9 mouse cellular contexts compared by ENCODE assay signal in genomic region chr5:37769031-37769430, GRCm38 (mm10). TPM values are rescaled to one million over a fixed set of nuclear protein-coding genes. Genes with fewer than 3 reads are reported as not detected.
DNase-seq lines count a peak whose midpoint lies in the region; ATAC-seq lines count a peak whose summit lies in the region.
"Had no signal": no experiment of that assay in that cellular context is flagged by ENCODE, and none has a peak within 500 bp of the region (broad histone marks: within the 10 kb centered on the region; RNA-seq: fewer than 3 reads in every experiment).

No protein-coding gene starts in this region.

- intact Hi-C loops in gastrocnemius, postnatal 14 days (cut with DNase I; ENCODE audit: low total_unique reads), result no loop called here

- no peak overlapping the region for H3K4me3 ChIP-seq in embryonic facial prominence, embryonic 12.5 days
- no peak overlapping the region for H3K4me3 ChIP-seq in limb, embryonic 13.5 days

- no peak overlapping the region for H3K9ac ChIP-seq in embryonic facial prominence, embryonic 12.5 days
- H3K9ac ChIP-seq in limb, embryonic 13.5 days, result no peak overlapping the region

- peaks cover 4% of the 10 kb centered on the region; the same call in 1 of the 2 replicates for H3K27me3 ChIP-seq in embryonic facial prominence, embryonic 12.5 days
- peaks cover 2% of the 10 kb centered on the region; the same call in 1 of the 2 replicates for H3K27me3 ChIP-seq in limb, embryonic 13.5 days

- peak overlapping the region; percentile 18; the same call in 1 of the 2 replicates for H3K27ac ChIP-seq in embryonic facial prominence, embryonic 12.5 days
- H3K27ac ChIP-seq in limb, embryonic 13.5 days, result peak overlapping the region; percentile 58; the same call in 1 of the 2 replicates

- 9% methylated on average over 5 of the region's 5 CpGs for WGBS in embryonic facial prominence, embryonic 12.5 days
- 15% methylated on average over 5 of the region's 5 CpGs for WGBS in limb, embryonic 13.5 days

- H3K36me3 ChIP-seq in embryonic facial prominence, embryonic 12.5 days, result no peaks in the 10 kb centered on the region
- H3K36me3 ChIP-seq in limb, embryonic 13.5 days, result no peaks in the 10 kb centered on the region

- H3K4me1 ChIP-seq in embryonic facial prominence, embryonic 12.5 days, result peaks cover 26% of the 10 kb centered on the region; the same call in 1 of the 2 replicates
- H3K4me1 ChIP-seq in limb, embryonic 13.5 days, result peaks cover 25% of the 10 kb centered on the region

- H3K4me2 ChIP-seq in embryonic facial prominence, embryonic 12.5 days (replicated peaks), result no peak overlapping the region
- H3K4me2 ChIP-seq in limb, embryonic 13.5 days (replicated peaks), result no peak overlapping the region

- no peaks in the 10 kb centered on the region; the same call in 1 of the 2 replicates for H3K9me3 ChIP-seq in embryonic facial prominence, embryonic 12.5 days
- H3K9me3 ChIP-seq in limb, embryonic 13.5 days, result no peaks in the 10 kb centered on the region

- DNase-seq in adrenal gland, postnatal 14 days, result peak; percentile 10
- no peak for DNase-seq in adrenal gland, adult 18-20 months (ENCODE audit: low spot score in 2 of 2)
- peak; percentile 49 to 53 for DNase-seq in kidney, postnatal 25 days
- no peak for DNase-seq in gastrocnemius, postnatal 14 days
- no peak for DNase-seq in thymus, postnatal 25 days
- DNase-seq in lung, postnatal 14 days, result no peak

- no peak for ATAC-seq in embryonic facial prominence, embryonic 12.5 days (ENCODE audit: insufficient number of reproducible peaks, insufficient read depth, low FRiP score, low TSS enrichment)
- ATAC-seq in limb, embryonic 13.5 days (ENCODE audit: low FRiP score, low read depth), result no peak; the same call in 1 of the 2 replicates

RNA-seq across cellular contexts. Expression of gene Cytl1, which starts 33.7 kb away (rescaled TPM):
- total RNA-seq in adrenal gland, postnatal 14 days (2021), result 2.1 and 3.6 TPM in 2 replicates
- 1 to 10 TPM; 2.1 to 4.8 TPM for total RNA-seq in adrenal gland, adult 18-20 months (2021)
- 4.4 and 8.1 TPM in 2 replicates for polyA plus RNA-seq in embryonic facial prominence, embryonic 12.5 days (2016; fragmentation: Nextera tagmentation; extraction: Ambion mirVana)
- 109 and 118 TPM in 2 replicates for polyA plus RNA-seq in limb, embryonic 13.5 days (2015; fragmentation: Nextera tagmentation; extraction: Ambion mirVana)
- total RNA-seq in gastrocnemius, postnatal 14 days (2021), result 1 to 10 TPM in 1 of 2 experiments, under 1 TPM in 1; 0.55 to 1.6 TPM
- total RNA-seq: neutrophil, adult 5-6 weeks had no signal

RNA-seq across cellular contexts. Expression of gene Stk32b, which starts 52.1 kb away (rescaled TPM):
- total RNA-seq in adrenal gland, postnatal 14 days (2021), result 0.11 and 0.26 TPM in 2 replicates
- under 1 TPM; 0.64 to 0.66 TPM for total RNA-seq in adrenal gland, adult 18-20 months (2021)
- polyA plus RNA-seq in embryonic facial prominence, embryonic 12.5 days (2016; fragmentation: Nextera tagmentation; extraction: Ambion mirVana), result 1.6 and 2.1 TPM in 2 replicates
- 7.2 and 7.6 TPM in 2 replicates for polyA plus RNA-seq in limb, embryonic 13.5 days (2015; fragmentation: Nextera tagmentation; extraction: Ambion mirVana)
- under 1 TPM in 1 of 2 experiments, not detected in 1; 0.12 TPM for total RNA-seq in gastrocnemius, postnatal 14 days (2021)

RNA-seq across cellular contexts. Expression of gene Msx1, which starts 55.4 kb away (rescaled TPM):
- 1.9 and 2.1 TPM in 2 replicates for total RNA-seq in adrenal gland, postnatal 14 days (2021)
- 1 to 10 TPM; 1.1 to 2.1 TPM for total RNA-seq in adrenal gland, adult 18-20 months (2021)
- 394 and 406 TPM in 2 replicates for polyA plus RNA-seq in embryonic facial prominence, embryonic 12.5 days (2016; fragmentation: Nextera tagmentation; extraction: Ambion mirVana)
- 272 and 338 TPM in 2 replicates for polyA plus RNA-seq in limb, embryonic 13.5 days (2015; fragmentation: Nextera tagmentation; extraction: Ambion mirVana)
- 1 to 10 TPM; 2.9 to 3.8 TPM for total RNA-seq in gastrocnemius, postnatal 14 days (2021)
- total RNA-seq: neutrophil, adult 5-6 weeks had no signal

Comparison
In these comparisons a context has a peak if more than half of its experiments do, and no peak if none do; other contexts are left out.
1. DNase-seq: peak in adrenal gland, postnatal 14 days (single experiment) and kidney, postnatal 25 days (2 of 2); none in adrenal gland, adult 18-20 months (0 of 2), gastrocnemius, postnatal 14 days (single experiment), thymus, postnatal 25 days (single experiment) and lung, postnatal 14 days (single experiment).